Mouse (Mus musculus) ES-E14 (cell line): ENCODE measurements at regions not wholly inside any gene's neighbourhood (a gene's known extent, or its start where the extent isn't known, plus 50 kb on each side); places are given as distances from the start of the nearest gene placed in this dataset.
A peak's percentile ranks its signal among the peaks of the same experiment; 100 is the strongest.

ENCODE experiments used
- HCFC1 ChIP-seq: IDR thresholded peaks from 2 replicates; pipeline ENCODE4 v1.6.1; 2012; ENCODE audit warnings: low read length, inconsistent platforms, borderline replicate concordance; ENCODE audit not compliant: insufficient read depth
- MAFK ChIP-seq: IDR thresholded peaks from 2 replicates; pipeline ENCODE4 v1.6.1; 2014; ENCODE audit warnings: mild to moderate bottlenecking, low read depth, low read length, inconsistent platforms; ENCODE audit not compliant: insufficient read depth
- ZC3H11A ChIP-seq: IDR thresholded peaks from 2 replicates; pipeline ENCODE4 v1.6.1; 2012; ENCODE audit warnings: low read depth, mild to moderate bottlenecking, inconsistent platforms, low read length, borderline replicate concordance

DNA sequence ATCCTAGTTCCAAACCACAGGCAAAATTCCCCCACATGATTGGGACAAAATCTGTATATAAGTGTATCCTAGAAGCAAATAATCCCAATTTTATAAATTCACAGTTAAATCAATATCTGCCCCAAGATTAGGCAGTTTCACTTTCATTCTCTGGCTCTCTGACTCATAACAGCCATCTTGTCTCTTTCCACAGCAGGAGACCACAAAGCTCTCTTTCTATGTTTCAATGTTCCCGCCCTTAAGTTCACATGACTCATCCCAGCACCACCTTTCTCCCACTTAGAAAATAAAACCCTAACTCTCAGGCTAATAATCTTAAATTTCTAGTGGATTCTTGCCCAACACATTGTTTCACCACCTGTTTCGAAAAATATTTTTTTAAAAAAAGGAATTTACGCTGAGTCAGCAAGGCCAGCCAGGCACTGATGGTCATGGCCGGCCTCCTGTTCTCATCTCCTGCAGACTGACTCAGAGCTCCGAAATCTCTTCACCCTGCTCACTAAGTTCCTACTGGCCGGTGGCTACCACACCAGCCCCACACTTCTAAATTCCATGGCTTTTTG lies 247.5 kb downstream of the Adgb start:
- no peak for TF ChIP-seq HCFC1
- TF ChIP-seq ZC3H11A = no peak
- TF ChIP-seq MAFK = peak; percentile 95
